Mouse (Mus musculus) activated CD4-positive, CD25-positive, alpha-beta regulatory T cell, adult 4 months (primary cell): ENCODE results near the gene Bbx. TPM values are rescaled to one million over a fixed set of nuclear protein-coding genes. Genes with fewer than 3 reads are reported as not detected.

ENCODE experiments used
- ATAC-seq: one replicate; pipeline ENCODE4 v1.8.0; 2017
- polyA plus RNA-seq, 2 experiments: library from polyadenylated mRNA; unstranded; fragments of 100-300 nt; shearing (Covaris generic); gene quantifications; one replicate each; pipeline ENCODE4 v1.2.1; 2017

Bbx gene
- polyA plus RNA-seq, 2 experiments from 2014 or later, result 37.7 to 43.7 TPM

DNA sequence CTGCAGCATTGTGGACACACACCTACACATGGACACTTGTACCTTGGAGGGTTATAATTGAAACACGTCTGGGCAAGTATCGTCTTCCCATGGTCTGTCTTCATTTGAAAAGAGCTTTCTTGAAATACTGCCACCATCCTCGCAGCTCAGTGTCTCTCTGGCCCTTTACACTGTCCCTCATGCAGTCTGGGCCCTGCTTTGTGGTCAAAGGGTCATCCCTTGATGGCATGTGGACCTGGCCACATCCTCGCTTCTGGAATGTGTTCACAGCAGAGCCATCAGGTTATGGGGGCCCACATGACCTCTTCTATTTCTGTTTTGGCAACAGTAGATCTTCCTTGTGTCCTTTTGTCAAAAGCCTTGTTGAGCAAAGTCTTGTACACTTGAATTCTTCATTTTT, 282.6 kb downstream of the Bbx start:
- ATAC-seq, result no peak

DNA sequence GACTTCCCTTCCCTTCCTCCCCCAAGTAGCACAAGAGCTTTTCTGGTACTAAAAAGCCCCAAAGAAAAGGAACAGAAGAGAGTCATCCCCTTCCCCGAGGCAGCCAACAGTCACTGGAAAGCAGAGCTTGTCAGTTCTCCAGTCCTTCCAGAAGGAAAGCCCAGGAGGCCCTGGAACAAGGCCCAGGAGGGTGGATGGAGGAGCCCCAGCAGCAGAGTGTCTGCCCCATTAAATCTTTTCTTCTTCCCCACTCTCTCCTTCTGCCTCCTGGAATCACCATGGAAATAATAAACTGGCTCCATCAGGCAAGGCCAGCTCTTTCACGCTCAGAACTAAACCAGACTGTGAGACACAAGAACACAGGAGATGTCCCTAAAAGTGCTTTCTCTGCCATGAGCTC, 284.3 kb downstream of the Bbx start:
- ATAC-seq, result no peak

Other genes with a start within 250 kb of the Bbx start
- gene Ccdc54, start 158.8 kb upstream of the Bbx start, polyA plus RNA-seq, result not detected